Mouse (Mus musculus) ES-E14 (cell line): Measurements from ENCODE around the gene Mbd6. TPM values are rescaled to one million over a fixed set of nuclear protein-coding genes. Genes with fewer than 3 reads are reported as not detected.
"Not testable (repeated sequence)": the region's sequence is repeated elsewhere in the genome, so short reads cannot be mapped to it uniquely, and the experiment has no call there.

ENCODE experiments used
- DNase-seq: peaks from one replicate; pipeline ENCODE4 v3.0.0-alpha.2; 2013; ENCODE audit warnings: low read depth, low spot score
- H3K27ac ChIP-seq: 2 replicates; pipeline ENCODE4 v1.5.1; 2012; ENCODE audit warnings: low read depth, mild to moderate bottlenecking, low read length, moderate library complexity, mixed read lengths; ENCODE audit not compliant: poor library complexity, insufficient read depth, severe bottlenecking
- H3K36me3 ChIP-seq: 2 replicates; pipeline ENCODE4 v1.6.1; 2012; ENCODE audit warnings: mild to moderate bottlenecking, low read length, moderate library complexity, mixed read lengths; ENCODE audit not compliant: control insufficient read depth, poor library complexity, insufficient read depth, severe bottlenecking
- H3K4me1 ChIP-seq, 2 experiments: fragments of 150-350 bp in 1 of 2; sonication (generic) in 1 of 2; 2 replicates each; pipeline ENCODE4 v1.6.1; 2012; ENCODE audit warnings: low read length in 2 of 2, mild to moderate bottlenecking in 1 of 2, mixed read lengths in 1 of 2; ENCODE audit not compliant: control insufficient read depth in 2 of 2, insufficient read depth in 2 of 2, poor library complexity in 1 of 2
- H3K4me3 ChIP-seq, 2 experiments: fragments of 150-350 bp in 1 of 2; sonication (generic) in 1 of 2; 2 replicates each; pipeline ENCODE4 v1.5.1; 2012; ENCODE audit warnings: low read length in 2 of 2, low read depth in 1 of 2, mild to moderate bottlenecking in 1 of 2, mixed read lengths in 1 of 2; ENCODE audit not compliant: insufficient read depth in 1 of 2, poor library complexity in 1 of 2, severe bottlenecking in 1 of 2
- H3K9ac ChIP-seq: 2 replicates; pipeline ENCODE4 v1.6.1; 2012; ENCODE audit warnings: low read depth, mild to moderate bottlenecking, low read length, mixed read lengths; ENCODE audit not compliant: poor library complexity, insufficient read depth, severe bottlenecking
- H3K9me3 ChIP-seq: fragments of 150-350 bp; sonication (generic); 2 replicates; pipeline ENCODE4 v1.6.1; 2012; ENCODE audit warnings: low read depth, mild to moderate bottlenecking, low read length; ENCODE audit not compliant: control insufficient read depth, insufficient read depth
- CHD2 ChIP-seq: IDR thresholded peaks from 2 replicates; pipeline ENCODE4 v1.6.1; 2014; ENCODE audit warnings: mild to moderate bottlenecking, low read depth, low read length, inconsistent platforms
- HCFC1 ChIP-seq: IDR thresholded peaks from 2 replicates; pipeline ENCODE4 v1.6.1; 2012; ENCODE audit warnings: low read length, inconsistent platforms, borderline replicate concordance; ENCODE audit not compliant: insufficient read depth
- MAFK ChIP-seq: IDR thresholded peaks from 2 replicates; pipeline ENCODE4 v1.6.1; 2014; ENCODE audit warnings: mild to moderate bottlenecking, low read depth, low read length, inconsistent platforms; ENCODE audit not compliant: insufficient read depth
- ZC3H11A ChIP-seq: IDR thresholded peaks from 2 replicates; pipeline ENCODE4 v1.6.1; 2012; ENCODE audit warnings: low read depth, mild to moderate bottlenecking, inconsistent platforms, low read length, borderline replicate concordance
- ZNF384 ChIP-seq: IDR thresholded peaks from 2 replicates; pipeline ENCODE4 v1.6.1; 2012; ENCODE audit warnings: low read depth, low read length, inconsistent platforms
- in situ Hi-C, 2 experiments: fragments of 600-800 bp; cut with MboI; formaldehyde crosslinking; loops; one replicate each; pipeline ENCODE4 v1.15.1; 2025; ENCODE audit warnings: low sequenced_read_pairs in 2 of 2, inconsistent platforms in 1 of 2; ENCODE audit not compliant: unreplicated experiment in 2 of 2
- total RNA-seq: library from RNA; depleted of rRNA; stranded (reverse); fragments of 300-350 nt; gene quantifications from 2 replicates; pipeline ENCODE4 v1.2.3, GENCODE M21; 2012

Mbd6 gene
- total RNA-seq, 1 experiment, result 15.8 TPM

DNA sequence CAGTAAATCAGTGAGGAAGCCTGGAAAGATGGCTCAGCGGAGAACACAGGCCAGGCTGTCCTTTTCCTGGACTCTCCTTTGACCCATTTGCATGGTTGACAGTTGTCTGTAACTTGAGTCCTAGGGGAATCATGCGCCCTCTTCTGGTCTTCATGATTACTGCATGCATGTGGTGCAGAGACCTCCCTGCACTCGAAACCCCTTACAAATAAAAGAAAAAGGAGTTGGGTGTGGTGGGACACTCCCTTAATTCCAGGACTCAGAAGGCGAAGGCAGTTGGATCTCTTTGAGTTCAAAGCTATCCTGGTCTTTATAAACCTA lies 23.5 kb upstream of the Mbd6 start:
- peak; percentile 98 for DNase-seq
- Histone ChIP-seq H3K9ac (peak overlapping the region; percentile 79; the same call in 1 of the 2 replicates), H3K4me3 (peak overlapping the region; percentile 87 to 91), H3K4me1 (peaks cover 2 to 4% of the 10 kb centered on the region in 2 experiments), H3K27ac (no peak overlapping the region), H3K36me3 (peaks cover 20% of the 10 kb centered on the region), H3K9me3 (no peaks in the 10 kb centered on the region)
- in situ Hi-C loops, result no loop called here
- TF ChIP-seq CHD2, result peak; percentile 41; the same call in 1 of the 2 replicates
- TF ChIP-seq ZNF384, result 0 out of 2 replicates have a peak, but pooled peaks have one; percentile 51
- TF ChIP-seq HCFC1, result peak; percentile 65; the same call in 1 of the 2 replicates
- TF ChIP-seq MAFK, result no peak
- no peak for TF ChIP-seq ZC3H11A

DNA sequence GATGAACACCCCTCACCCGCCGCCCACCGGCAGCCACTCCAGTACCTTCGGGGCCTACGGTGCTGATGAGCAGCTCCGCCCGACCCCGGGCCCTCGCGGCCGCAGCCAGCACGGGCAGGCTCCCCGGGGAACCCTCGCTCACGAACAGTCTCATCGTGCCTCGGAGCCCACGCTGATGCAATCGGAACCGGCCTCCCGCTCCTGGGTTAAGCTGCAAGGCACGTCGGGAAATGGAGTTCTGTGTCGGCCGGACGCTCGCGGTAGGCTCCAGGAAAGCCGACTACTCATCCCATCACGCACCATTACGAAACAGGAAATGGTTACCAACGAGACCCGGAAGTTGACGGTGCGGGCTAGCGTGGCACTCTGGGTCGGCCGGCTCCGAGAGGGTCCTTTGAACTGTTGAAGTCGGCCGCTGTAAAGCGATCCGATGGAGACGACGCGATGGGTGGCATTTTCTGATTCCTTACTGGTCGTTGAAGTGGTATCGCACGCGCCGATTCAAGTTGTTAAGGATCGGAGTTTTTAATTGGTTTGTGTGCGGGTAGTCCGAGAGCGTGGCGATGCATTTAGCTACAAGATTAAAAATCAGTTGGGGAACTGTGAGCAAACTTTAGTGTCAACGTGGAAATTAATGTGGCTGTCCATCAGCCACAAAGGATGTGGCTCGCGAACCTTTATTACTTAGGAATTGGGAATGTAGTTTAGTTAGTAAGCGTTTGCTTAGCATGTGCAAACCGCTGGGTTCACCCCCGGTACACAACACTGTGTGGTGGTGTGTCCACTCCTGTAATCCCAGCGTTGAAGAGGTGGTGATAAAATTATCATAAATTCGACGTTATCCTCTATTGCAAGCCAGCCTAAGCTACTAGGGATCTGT lies 22.9 kb upstream of the Mbd6 start, which contains the start of gene Mars:
TSS of gene Mars (minus strand) at position 311 of the 880 bp plus-strand sequence.
- in situ Hi-C loops, result no loop called here
- Histone ChIP-seq H3K4me1 (peaks cover 2 to 4% of the 10 kb centered on the region in 2 experiments), H3K9me3 (no peaks in the 10 kb centered on the region), H3K27ac (peak within 1 kb of the TSS; percentile 68), H3K9ac (peak within 1 kb of the TSS; percentile 96), H3K36me3 (peaks cover 24% of the 10 kb centered on the region), H3K4me3 (peak within 1 kb of the TSS; percentile 87 to 91)
- peak; percentile 90 for DNase-seq
- TF ChIP-seq ZC3H11A, result no peak
- peak; percentile 94 for TF ChIP-seq HCFC1

DNA sequence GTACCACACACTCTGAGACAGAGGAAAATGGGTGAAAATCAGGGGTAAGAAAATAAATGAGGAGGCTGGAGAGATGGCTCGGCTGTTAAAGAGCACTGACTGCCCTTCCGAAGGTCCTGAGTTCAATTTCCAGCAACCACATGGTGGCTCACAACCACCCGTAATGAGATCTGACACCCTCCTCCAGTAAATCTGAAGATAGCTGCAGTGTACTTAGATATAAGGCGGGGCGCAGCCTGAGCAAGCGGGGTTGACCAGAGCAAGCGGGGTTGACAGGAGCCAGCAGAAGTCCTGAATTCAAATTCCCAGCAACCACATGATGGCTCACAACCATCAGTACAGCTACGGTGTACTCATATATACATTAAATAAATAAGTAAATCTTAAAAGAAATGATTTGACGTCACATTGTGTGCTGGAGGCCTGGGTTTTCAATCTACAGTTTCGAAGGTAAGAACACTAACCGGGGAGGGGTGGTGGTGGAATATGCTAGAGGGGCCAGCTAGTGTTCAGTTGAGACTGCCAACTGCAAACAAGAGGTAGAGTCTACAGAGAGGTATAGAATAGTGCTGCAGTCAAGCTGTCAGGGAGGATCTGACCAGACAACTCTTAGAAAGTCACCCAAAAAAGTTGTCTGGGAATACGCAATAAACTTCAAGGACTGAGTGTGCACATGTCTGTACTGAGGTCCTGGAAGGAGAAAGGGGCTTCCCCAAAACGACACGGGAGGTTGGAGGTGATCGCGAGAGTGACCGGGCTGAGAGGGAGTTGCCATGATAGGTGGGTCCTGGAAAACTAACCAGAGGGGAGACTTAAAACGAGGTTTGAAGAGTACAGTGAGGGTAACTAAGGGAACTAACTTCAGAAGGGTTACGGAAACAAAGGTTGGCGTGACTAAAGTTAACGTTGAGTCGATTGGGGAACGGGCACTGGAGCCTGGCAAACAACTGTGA lies 22.0 kb upstream of the Mbd6 start:
- H3K36me3 ChIP-seq, result peaks cover 31% of the 10 kb centered on the region
- in situ Hi-C loops, result no loop called here
- TF ChIP-seq ZNF384 (no peak), CHD2 (no peak), ZC3H11A (no peak), MAFK (no peak), HCFC1 (no peak)
- peak overlapping the region; percentile 96 for H3K9ac ChIP-seq
- H3K9me3 ChIP-seq, result no peaks in the 10 kb centered on the region
- DNase-seq, result no peak
- H3K27ac ChIP-seq, result peak overlapping the region; percentile 68
- H3K4me3 ChIP-seq, result peak overlapping the region; percentile 87 to 91
- peaks cover 2 to 4% of the 10 kb centered on the region in 2 experiments for H3K4me1 ChIP-seq

DNA sequence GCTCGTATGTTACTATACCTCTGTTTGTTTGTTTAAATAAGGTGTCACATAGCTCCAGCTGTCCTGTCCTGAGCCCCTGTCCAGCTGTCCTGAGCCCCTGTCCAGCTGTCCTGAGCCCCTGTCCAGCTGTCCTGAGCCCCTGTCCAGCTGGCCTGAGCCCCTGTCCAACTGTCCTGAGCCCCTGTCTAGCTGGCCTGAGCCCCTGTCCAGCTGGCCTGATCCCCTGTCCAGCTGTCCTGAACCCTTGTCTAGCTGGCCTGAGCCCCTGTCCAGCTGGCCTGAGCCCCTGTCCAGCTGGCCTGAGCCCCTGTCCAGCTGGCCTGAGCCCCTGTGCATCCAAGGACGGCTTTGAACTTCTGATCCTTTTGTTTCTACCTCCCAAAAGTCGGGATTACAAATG lies 20.3 kb upstream of the Mbd6 start:
- DNase-seq, H3K9me3 ChIP-seq, H3K4me1 ChIP-seq, in situ Hi-C loops, H3K4me3 ChIP-seq, H3K27ac ChIP-seq, H3K9ac ChIP-seq: not testable (repeated sequence)
- H3K36me3 ChIP-seq, result peaks cover 47% of the 10 kb centered on the region
